Mouse (Mus musculus) kidney, adult 10 weeks (tissue): ENCODE results near the gene Olfr1321. TPM values are rescaled to one million over a fixed set of nuclear protein-coding genes. Genes with fewer than 3 reads are reported as not detected.

ENCODE experiments used
- polyA plus RNA-seq: library from polyadenylated mRNA; stranded (reverse); fragments of 350-450 nt; fragmentation: Illumina TruSeq; extraction: RNeasy Lipid Tissue Mini Kit (QIAGEN cat#74804); gene quantifications from one replicate; pipeline ENCODE4 v1.2.3, GENCODE M21; 2014; ENCODE audit warnings: low read depth, low replicate concordance

The Olfr1321 gene
- polyA plus RNA-seq: not detected

DNA sequence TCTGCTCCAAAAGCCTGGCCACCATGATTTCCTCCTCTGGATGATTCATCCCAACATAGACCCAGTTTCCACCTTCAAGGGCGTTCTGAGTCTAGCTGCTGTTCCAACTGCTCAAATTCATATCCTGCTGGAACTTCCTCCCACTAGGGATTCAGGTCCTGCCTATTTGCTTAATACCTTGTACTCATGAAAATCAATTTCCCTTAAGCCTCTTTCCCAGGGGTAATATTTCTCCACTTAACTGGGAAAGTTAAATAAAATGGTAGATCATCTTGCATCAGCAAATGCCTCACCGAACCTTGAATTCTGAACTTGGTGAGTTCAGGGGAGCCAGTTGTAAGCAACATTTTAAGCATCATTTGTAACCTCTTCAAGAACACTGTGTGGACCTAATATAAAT, at the start of gene Olfr1321:
Gene Olfr1321, minus strand, starts transcription at position 101 of the 400 bp plus-strand sequence.

Other genes with a start within 250 kb of the Olfr1321 start
- not detected for gene Olfr1320, start 62.7 kb downstream of the Olfr1321 start, polyA plus RNA-seq
- gene Igsf1, start 62.7 kb upstream of the Olfr1321 start, polyA plus RNA-seq: not detected
- gene Olfr1322, start 156.4 kb upstream of the Olfr1321 start, polyA plus RNA-seq: not detected